Mouse (Mus musculus) liver, adult 2 months (tissue): Measurements from ENCODE around the gene Ufsp2. TPM values are rescaled to one million over a fixed set of nuclear protein-coding genes. Genes with fewer than 3 reads are reported as not detected.

ENCODE experiments used
- DNase-seq: peaks from one replicate; pipeline ENCODE4 v3.0.0-alpha.2; 2011; ENCODE audit warnings: low read depth, low spot score; ENCODE audit errors: extremely low read depth
- H3K27ac ChIP-seq: fragments of 200-500 bp; replicated peaks from 2 replicates; pipeline ENCODE4 v1.5.1; 2012; ENCODE audit warnings: low read depth, mild to moderate bottlenecking, control low read depth, inconsistent platforms, low read length; ENCODE audit not compliant: insufficient read depth
- H3K27me3 ChIP-seq: fragments of 200-500 bp; 2 replicates; pipeline ENCODE4 v1.6.1; 2012; ENCODE audit warnings: mild to moderate bottlenecking, moderate library complexity, low read length, inconsistent platforms; ENCODE audit not compliant: control insufficient read depth, insufficient read depth
- H3K36me3 ChIP-seq: fragments of 200-500 bp; 2 replicates; pipeline ENCODE4 v1.6.1; 2012; ENCODE audit warnings: low read length, inconsistent platforms; ENCODE audit not compliant: control insufficient read depth, insufficient read depth
- H3K4me1 ChIP-seq: fragments of 200-500 bp; 2 replicates; pipeline ENCODE4 v1.6.1; 2011; ENCODE audit warnings: low read length; ENCODE audit not compliant: control insufficient read depth, insufficient read depth
- H3K4me3 ChIP-seq: fragments of 200-500 bp; 2 replicates; pipeline ENCODE4 v1.5.1; 2011; ENCODE audit warnings: low read depth, mild to moderate bottlenecking, control low read depth, low read length, moderate library complexity; ENCODE audit not compliant: insufficient read depth
- H3K79me2 ChIP-seq: fragments of 200-500 bp; 2 replicates; pipeline ENCODE4 v1.6.1; 2012; ENCODE audit warnings: inconsistent platforms, mild to moderate bottlenecking, low read length, moderate library complexity; ENCODE audit not compliant: control insufficient read depth, insufficient read depth
- H3K9ac ChIP-seq: fragments of 200-500 bp; 2 replicates; pipeline ENCODE4 v1.6.1; 2012; ENCODE audit warnings: low read depth, mild to moderate bottlenecking, control low read depth, inconsistent platforms, low read length
- CTCF ChIP-seq: fragments of 200-500 bp; IDR thresholded peaks from 2 replicates; pipeline ENCODE4 v1.5.1; 2011; ENCODE audit warnings: low read depth, low read length, control low read depth
- POLR2A ChIP-seq: fragments of 200-500 bp; IDR thresholded peaks from 2 replicates; pipeline ENCODE4 v1.6.1; 2011; ENCODE audit warnings: low read length, control low read depth; ENCODE audit not compliant: insufficient read depth; ENCODE audit errors: extremely low read depth
- WGBS: fragments of 180-500 bp; shearing (Covaris S2); methylation state at CpG from one replicate; pipeline ENCODE4 v1.1.7; 2018; 5-methylcytosine and 5-hydroxymethylcytosine counted together
- polyA plus RNA-seq: library from polyadenylated mRNA; depleted of rRNA; stranded (reverse); fragments of >200 nt; gene quantifications from 2 replicates; pipeline ENCODE4 v1.2.3, GENCODE M21; 2012; rRNA removed
- total RNA-seq: library from RNA; depleted of rRNA; stranded (reverse); fragments of >200 nt; gene quantifications from 2 replicates; pipeline ENCODE4 v1.2.3, GENCODE M21; 2014; rRNA removed

The Ufsp2 gene
- total and polyA plus RNA-seq, 2 experiments: 16.9 to 68.0 TPM

GRCm38 (mm10) chr8:46024392-46024791 is 49.1 kb downstream of the Ufsp2 start:
- Histone ChIP-seq H3K4me1 (no peaks in the 10 kb centered on the region), H3K27ac (no peak overlapping the region), H3K4me3 (no peak overlapping the region), H3K27me3 (no peaks in the 10 kb centered on the region), H3K9ac (no peak overlapping the region), H3K36me3 (no peaks in the 10 kb centered on the region; the same call in 1 of the 2 replicates), H3K79me2 (no peaks in the 10 kb centered on the region)
- no peak for TF ChIP-seq CTCF
- TF ChIP-seq POLR2A: no peak
- no peak for DNase-seq
- WGBS: 78% methylated on average over 4 of the region's 4 CpGs

DNA sequence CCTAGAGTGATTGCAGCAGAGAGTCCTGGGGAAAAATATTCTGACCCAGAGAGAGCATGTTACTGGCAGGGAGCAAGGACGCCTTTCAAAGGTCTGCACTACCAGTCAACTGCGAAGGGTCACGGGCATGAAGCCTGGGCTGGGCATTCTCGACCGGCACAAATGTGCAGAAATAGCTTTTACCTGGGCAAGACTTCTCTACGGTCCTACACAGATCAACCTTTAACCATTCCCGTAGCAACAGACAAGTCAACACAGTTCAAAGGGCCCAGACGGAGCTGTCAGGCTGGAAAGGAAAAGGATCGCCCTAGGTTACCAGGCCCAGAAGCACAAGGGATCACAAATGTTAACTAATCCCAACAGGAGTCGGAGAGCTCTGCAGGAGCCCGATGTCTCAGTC is 60.9 kb downstream of the Ufsp2 start:
- H3K27ac ChIP-seq: no peak overlapping the region
- no peak overlapping the region for H3K9ac ChIP-seq
- peak; percentile 54 for DNase-seq
- peaks cover 30% of the 10 kb centered on the region for H3K36me3 ChIP-seq
- H3K4me1 ChIP-seq: no peaks in the 10 kb centered on the region
- TF ChIP-seq POLR2A (no peak), CTCF (no peak)
- H3K27me3 ChIP-seq: no peaks in the 10 kb centered on the region
- H3K4me3 ChIP-seq: no peak overlapping the region
- 73% methylated on average over 11 of the region's 11 CpGs for WGBS
- no peaks in the 10 kb centered on the region for H3K79me2 ChIP-seq

DNA sequence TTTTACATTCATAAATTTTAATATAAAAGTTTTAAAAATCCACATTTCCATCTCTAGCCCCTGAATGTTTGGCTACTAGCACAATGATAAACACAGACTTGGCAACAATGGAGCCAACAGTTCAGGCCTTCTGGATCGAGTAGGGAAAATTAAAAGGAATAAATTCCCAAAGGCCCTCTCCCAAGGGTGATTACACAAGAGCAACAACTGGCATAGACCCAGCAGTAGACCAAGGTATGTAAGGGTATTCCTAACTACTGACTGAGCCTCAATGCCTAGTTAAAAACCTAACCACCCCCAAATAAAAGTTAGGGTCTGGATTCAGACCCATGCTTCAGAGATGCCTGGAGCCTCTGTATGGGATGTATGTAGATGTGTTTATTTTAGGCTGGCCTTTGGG is 64.3 kb downstream of the Ufsp2 start:
- Histone ChIP-seq H3K27me3 (no peaks in the 10 kb centered on the region), H3K79me2 (no peaks in the 10 kb centered on the region), H3K4me1 (no peaks in the 10 kb centered on the region), H3K9ac (no peak overlapping the region), H3K27ac (no peak overlapping the region), H3K36me3 (peaks cover 26% of the 10 kb centered on the region), H3K4me3 (no peak overlapping the region)
- WGBS: 15% methylated on average over 1 of the region's 1 CpGs
- TF ChIP-seq POLR2A: no peak
- no peak for TF ChIP-seq CTCF
- peak; percentile 5 for DNase-seq

DNA sequence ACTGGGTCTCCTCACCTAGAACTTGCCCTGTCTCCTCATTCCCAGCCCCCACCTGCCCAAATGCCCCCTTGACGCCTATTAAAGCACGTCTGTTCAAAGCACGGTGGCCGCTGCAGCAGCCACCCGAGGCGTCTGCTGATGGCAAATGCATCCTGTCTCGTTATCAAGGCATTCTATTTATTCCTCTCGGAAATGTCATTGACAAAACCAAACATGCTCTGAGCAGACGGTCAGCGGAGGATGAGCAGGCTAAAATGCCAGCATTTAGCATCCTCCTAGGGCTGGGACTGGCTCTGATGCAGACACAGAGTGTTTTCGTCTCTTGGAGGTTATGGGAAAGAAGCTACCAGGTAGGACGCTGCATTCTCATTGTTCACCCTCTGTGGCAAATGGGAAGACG is 64.9 kb downstream of the Ufsp2 start:
- H3K27ac ChIP-seq: no peak overlapping the region
- no peak for DNase-seq

More for the DNA sequence above, 64.9 kb downstream of the Ufsp2 start:
- Histone ChIP-seq H3K9ac (no peak overlapping the region), H3K36me3 (peaks cover 31% of the 10 kb centered on the region), H3K4me1 (no peaks in the 10 kb centered on the region), H3K4me3 (no peak overlapping the region), H3K27me3 (no peaks in the 10 kb centered on the region), H3K79me2 (no peaks in the 10 kb centered on the region)
- TF ChIP-seq CTCF: no peak
- 79% methylated on average over 13 of the region's 13 CpGs for WGBS

Other genes with a start within 250 kb of the Ufsp2 start
- gene Pdlim3, start 90.1 kb upstream of the Ufsp2 start, total RNA-seq: 0.47 and 0.65 TPM in 2 replicates
- gene Pdlim3, start 90.1 kb upstream of the Ufsp2 start, polyA plus RNA-seq: 0.42 and 0.66 TPM in 2 replicates
- gene Ccdc110, start 40.9 kb upstream of the Ufsp2 start, total RNA-seq: not detected in 2 replicates
- not detected in 2 replicates for gene Ccdc110, start 40.9 kb upstream of the Ufsp2 start, polyA plus RNA-seq
- 0.60 and 0.65 TPM in 2 replicates for gene 1700029J07Rik, start 276 bp upstream of the Ufsp2 start, total RNA-seq
- gene 1700029J07Rik, start 276 bp upstream of the Ufsp2 start, polyA plus RNA-seq: 0.13 and 0.15 TPM in 2 replicates
- gene Lrp2bp, start 23.8 kb downstream of the Ufsp2 start, total RNA-seq: 0.40 and 0.65 TPM in 2 replicates
- 0.32 and 0.73 TPM in 2 replicates for gene Lrp2bp, start 23.8 kb downstream of the Ufsp2 start, polyA plus RNA-seq
- gene Ankrd37, start 30.2 kb downstream of the Ufsp2 start, total RNA-seq: 0.65 and 2.0 TPM in 2 replicates
- gene Ankrd37, start 30.2 kb downstream of the Ufsp2 start, polyA plus RNA-seq: 0.49 and 2.4 TPM in 2 replicates
- gene Cfap97, start 176.2 kb downstream of the Ufsp2 start, total RNA-seq: 8.7 and 10.1 TPM in 2 replicates
- 3.0 and 3.4 TPM in 2 replicates for gene Cfap97, start 176.2 kb downstream of the Ufsp2 start, polyA plus RNA-seq
- 10.7 and 11.7 TPM in 2 replicates for gene Snx25, start 176.6 kb downstream of the Ufsp2 start, total RNA-seq
- gene Snx25, start 176.6 kb downstream of the Ufsp2 start, polyA plus RNA-seq: 2.6 and 3.0 TPM in 2 replicates
- 13.4 TPM in 2 replicates for gene Slc25a4, start 235.8 kb downstream of the Ufsp2 start, total RNA-seq
- 5.0 and 7.4 TPM in 2 replicates for gene Slc25a4, start 235.8 kb downstream of the Ufsp2 start, polyA plus RNA-seq